Mouse (Mus musculus): ENCODE results near the gene Efcab10. TPM values are rescaled to one million over a fixed set of nuclear protein-coding genes. Genes with fewer than 3 reads are reported as not detected.

Efcab10 gene
- polyA plus RNA-seq (2012; rRNA removed), result 0.15 TPM in 1 of 2 replicates, not detected in the other
- 0.32 TPM in 1 of 2 replicates, not detected in the other for polyA plus RNA-seq (2014; fragmentation: Nextera tagmentation; extraction: Ambion mirVana)

GRCm38 (mm10) chr12:33394804-33395623 lies at the start of gene Efcab10:
Gene Efcab10 (plus strand): TSS chr12:33394854.
- H3K27ac ChIP-seq (replicated peaks; ENCODE audit: low read depth, low read length), result no peak within 1 kb of the TSS

GRCm38 (mm10) chr12:33344970-33345772 lies 49.5 kb upstream of the Efcab10 start:
- no peak for ATAC-seq (ENCODE audit: low FRiP score, low read depth)
- Histone ChIP-seq H3K4me3 (replicated peaks; ENCODE audit: low read length) (no peak overlapping the region), H3K27ac (replicated peaks; ENCODE audit: low read depth, low read length) (no peak overlapping the region)

More at GRCm38 (mm10) chr12:33394804-33395623, at the start of gene Efcab10:
- H3K27me3 ChIP-seq (ENCODE audit: control insufficient read depth, insufficient read depth, low read length), result no peaks in the 10 kb centered on the region
- H3K9me3 ChIP-seq (ENCODE audit: control insufficient read depth, low read length), result no peaks in the 10 kb centered on the region
- WGBS, result 13% methylated on average over 24 of the region's 24 CpGs
- peak within 1 kb of the TSS; percentile 27 for H3K4me3 ChIP-seq (replicated peaks; ENCODE audit: low read length)
- peaks cover 4% of the 10 kb centered on the region for H3K4me1 ChIP-seq (ENCODE audit: control insufficient read depth, insufficient read depth, low read length)
- peak within 1 kb of the TSS; percentile 51 for H3K4me2 ChIP-seq (replicated peaks; ENCODE audit: low read depth, low read length, severe bottlenecking)
- ATAC-seq (ENCODE audit: low FRiP score, low read depth) (peak; percentile 47; the same call in 1 of the 2 replicates), DNase-seq (ENCODE audit: low spot score) (peak; percentile 14)
- H3K9ac ChIP-seq (ENCODE audit: low read depth, low read length, severe bottlenecking), result peak within 1 kb of the TSS; percentile 48; the same call in 1 of the 2 replicates
- no peak for TF ChIP-seq POLR2A (IDR thresholded peaks at IDR 0.05; ENCODE audit: borderline replicate concordance, extremely low read depth, insufficient read depth, insufficient read length)
- H3K36me3 ChIP-seq (ENCODE audit: control insufficient read depth, insufficient read depth, low read length), result no peaks in the 10 kb centered on the region

GRCm38 (mm10) chr12:33345773-33346435 lies 48.8 kb upstream of the Efcab10 start:
- DNase-seq (ENCODE audit: low spot score), result peak; percentile 15
- 0 out of 2 replicates have a peak, but pooled peaks have one; percentile 34 for ATAC-seq (ENCODE audit: low FRiP score, low read depth)
- peak overlapping the region; percentile 31 for H3K4me2 ChIP-seq (replicated peaks; ENCODE audit: low read depth, low read length, severe bottlenecking)
- H3K4me1 ChIP-seq (ENCODE audit: control insufficient read depth, insufficient read depth, low read length), result peaks cover 23% of the 10 kb centered on the region
- no peak overlapping the region for H3K4me3 ChIP-seq (replicated peaks; ENCODE audit: low read length)
- TF ChIP-seq POLR2A (IDR thresholded peaks at IDR 0.05; ENCODE audit: borderline replicate concordance, extremely low read depth, insufficient read depth, insufficient read length), result no peak
- WGBS, result 13% methylated on average over 23 of the region's 23 CpGs
- H3K9me3 ChIP-seq (ENCODE audit: control insufficient read depth, low read length), result no peaks in the 10 kb centered on the region
- H3K36me3 ChIP-seq (ENCODE audit: control insufficient read depth, insufficient read depth, low read length), result no peaks in the 10 kb centered on the region
- no peaks in the 10 kb centered on the region for H3K27me3 ChIP-seq (ENCODE audit: control insufficient read depth, insufficient read depth, low read length)
- no peak overlapping the region for H3K27ac ChIP-seq (replicated peaks; ENCODE audit: low read depth, low read length)
- H3K9ac ChIP-seq (ENCODE audit: low read depth, low read length, severe bottlenecking), result no peak overlapping the region

More at GRCm38 (mm10) chr12:33344970-33345772, 49.5 kb upstream of the Efcab10 start:
- Histone ChIP-seq H3K36me3 (ENCODE audit: control insufficient read depth, insufficient read depth, low read length) (no peaks in the 10 kb centered on the region), H3K9ac (ENCODE audit: low read depth, low read length, severe bottlenecking) (no peak overlapping the region), H3K27me3 (ENCODE audit: control insufficient read depth, insufficient read depth, low read length) (no peaks in the 10 kb centered on the region), H3K4me2 (replicated peaks; ENCODE audit: low read depth, low read length, severe bottlenecking) (peak overlapping the region; percentile 31), H3K4me1 (ENCODE audit: control insufficient read depth, insufficient read depth, low read length) (peaks cover 23% of the 10 kb centered on the region), H3K9me3 (ENCODE audit: control insufficient read depth, low read length) (no peaks in the 10 kb centered on the region)
- peak; percentile 19 for DNase-seq (ENCODE audit: low spot score)
- TF ChIP-seq POLR2A (IDR thresholded peaks at IDR 0.05; ENCODE audit: borderline replicate concordance, extremely low read depth, insufficient read depth, insufficient read length), result no peak
- 10% methylated on average over 25 of the region's 25 CpGs for WGBS

GRCm38 (mm10) chr12:33352671-33353070 lies 42.0 kb upstream of the Efcab10 start:
- DNase-seq (ENCODE audit: low spot score), result no peak

More at GRCm38 (mm10) chr12:33352671-33353070, 42.0 kb upstream of the Efcab10 start:
- Histone ChIP-seq H3K4me1 (ENCODE audit: control insufficient read depth, insufficient read depth, low read length) (no peaks in the 10 kb centered on the region), H3K27me3 (ENCODE audit: control insufficient read depth, insufficient read depth, low read length) (no peaks in the 10 kb centered on the region), H3K4me2 (replicated peaks; ENCODE audit: low read depth, low read length, severe bottlenecking) (no peak overlapping the region), H3K36me3 (ENCODE audit: control insufficient read depth, insufficient read depth, low read length) (peaks cover 3% of the 10 kb centered on the region; the same call in 1 of the 2 replicates), H3K9ac (ENCODE audit: low read depth, low read length, severe bottlenecking) (no peak overlapping the region), H3K9me3 (ENCODE audit: control insufficient read depth, low read length) (no peaks in the 10 kb centered on the region), H3K4me3 (replicated peaks; ENCODE audit: low read length) (no peak overlapping the region), H3K27ac (replicated peaks; ENCODE audit: low read depth, low read length) (no peak overlapping the region)
- no peak for ATAC-seq (ENCODE audit: low FRiP score, low read depth)
- WGBS, result 68% methylated on average over 4 of the region's 4 CpGs
- no peak for TF ChIP-seq POLR2A (IDR thresholded peaks at IDR 0.05; ENCODE audit: borderline replicate concordance, extremely low read depth, insufficient read depth, insufficient read length)

All from limb, embryonic 14.5 days (tissue).